Mouse (Mus musculus) erythroid progenitor cell, adult 5-6 weeks (primary cell): ENCODE measurements around the gene Foxk1. TPM values are rescaled to one million over a fixed set of nuclear protein-coding genes. Genes with fewer than 3 reads are reported as not detected.

Experiments
- ATAC-seq: replicated peaks from 2 replicates; pipeline ENCODE4 v1.8.0; 2016; ENCODE audit warnings: moderate number of reproducible peaks, mild to moderate bottlenecking, moderate TSS enrichment, inconsistent platforms; ENCODE audit not compliant: poor library complexity, low FRiP score, severe bottlenecking
- total RNA-seq, 2 experiments: library from RNA; stranded (forward) in 1 of 2; stranded (reverse) in 1 of 2; fragments of 150-400 nt in 1 of 2; fragments of 186-747, 209-891 nt in 1 of 2; gene quantifications; 2 replicates each; pipeline versions ENCODE4 v1.2.3 to v1.2.4; 2015 to 2017; ENCODE audit warnings: low replicate concordance in 2 of 2

Foxk1 gene
- total RNA-seq, 2 experiments from 2014 or later, result 3.5 to 3.8 TPM

DNA sequence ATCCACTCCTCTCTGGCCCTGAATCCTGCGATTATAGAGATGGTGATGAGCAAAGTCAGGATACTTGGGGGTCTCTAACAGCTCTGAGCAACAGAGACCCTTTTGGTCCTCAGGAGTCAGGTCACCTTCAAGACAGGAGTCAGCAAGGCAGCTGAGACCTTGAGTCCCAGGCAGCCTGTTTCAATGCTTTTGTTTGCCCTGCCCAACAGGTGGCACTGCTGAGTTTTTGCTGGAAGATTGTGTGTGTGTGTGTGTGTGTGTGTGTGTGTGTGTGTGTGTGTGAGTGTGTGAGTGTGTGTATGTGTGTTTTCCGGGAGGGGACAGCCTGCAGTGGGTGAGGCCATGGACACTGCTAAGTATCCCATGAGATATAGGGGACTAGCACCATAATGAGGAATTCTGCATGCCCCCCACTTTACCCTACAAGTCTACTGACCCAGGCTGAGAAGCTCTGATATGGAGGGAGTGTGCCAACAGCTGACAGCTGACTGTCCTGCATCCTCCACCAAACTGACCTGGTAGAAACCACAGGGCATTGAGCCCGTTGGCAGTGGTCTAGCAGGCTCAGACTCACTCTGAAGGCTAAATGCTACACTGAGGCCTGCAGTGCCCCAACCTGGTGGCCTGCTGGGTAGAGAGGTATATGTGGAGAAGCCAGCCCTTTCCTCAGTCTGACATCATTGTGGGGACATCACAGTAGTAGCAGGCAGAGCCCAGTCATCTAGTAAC, 104.6 kb downstream of the Foxk1 start:
- no peak for ATAC-seq

DNA sequence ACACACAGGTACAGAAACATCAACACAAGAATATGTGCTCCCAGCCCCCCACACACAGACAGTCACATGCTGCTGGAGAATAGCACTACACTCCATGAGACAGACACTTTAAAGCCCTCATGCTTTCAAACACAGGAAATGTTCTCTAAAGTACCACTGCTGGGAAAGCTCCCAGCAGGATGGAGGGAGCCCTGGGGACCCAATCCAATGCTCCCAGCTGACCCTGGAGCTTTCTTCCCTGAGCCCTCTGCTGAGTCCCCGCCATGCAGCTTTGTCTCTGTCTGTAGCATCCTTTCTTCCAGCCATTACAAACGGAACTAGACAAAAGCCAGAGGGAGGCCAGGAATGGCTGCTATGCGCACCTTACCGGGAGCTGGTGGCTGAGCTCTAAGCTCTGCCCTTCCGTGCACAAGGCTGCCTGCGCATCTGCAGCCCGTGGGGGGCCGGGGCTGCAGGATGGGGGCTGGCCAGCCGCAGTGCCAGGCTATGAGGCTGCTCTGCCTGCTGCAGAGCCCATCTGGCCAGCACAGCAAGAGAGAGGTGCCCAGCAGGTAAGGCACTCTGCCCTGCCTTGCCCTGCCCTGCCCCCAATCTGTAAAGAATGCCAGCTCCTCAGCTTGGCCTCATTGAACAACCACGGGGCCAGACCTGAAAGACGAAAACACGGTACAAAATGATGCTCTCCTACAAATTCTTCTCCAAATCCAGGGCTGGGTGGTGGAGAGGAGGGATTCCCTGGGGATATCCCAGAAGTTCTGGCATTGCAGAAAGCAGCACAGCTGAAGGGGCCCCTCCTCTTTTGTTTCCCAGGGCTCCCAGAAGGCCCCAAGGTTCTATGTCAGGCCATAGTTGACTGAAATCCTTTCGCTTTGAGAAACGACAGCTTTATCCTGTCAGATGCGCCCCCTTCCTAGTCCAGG, 108.1 kb downstream of the Foxk1 start:
- no peak for ATAC-seq

DNA sequence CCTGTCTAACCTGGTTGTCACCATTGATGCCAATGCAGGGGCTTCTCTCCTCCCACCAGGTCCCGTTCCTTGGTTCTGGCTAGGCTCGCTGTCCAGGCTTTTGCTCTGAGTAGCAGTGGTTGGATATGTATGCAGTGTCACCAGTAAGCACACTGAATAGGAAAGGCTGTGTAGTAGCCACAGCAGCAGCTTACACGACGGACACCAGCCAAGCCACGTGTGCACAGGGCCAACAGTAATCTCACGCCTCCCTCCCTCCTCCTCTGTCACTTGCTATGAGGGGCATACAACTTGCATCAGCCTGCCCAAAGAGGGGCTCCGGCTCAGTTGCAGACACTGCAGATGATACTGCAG, 108.7 kb downstream of the Foxk1 start:
- ATAC-seq, result no peak

Other genes starting within 250 kb of the Foxk1 start
- gene Ap5z1, start 62.4 kb downstream of the Foxk1 start, total RNA-seq (2015; ENCODE audit: low replicate concordance), result 5.0 and 14.8 TPM in 2 replicates
- 2.6 and 10.1 TPM in 2 replicates for gene Ap5z1, start 62.4 kb downstream of the Foxk1 start, total RNA-seq (2017; ENCODE audit: low replicate concordance)
- not detected in 2 replicates for gene Papolb, start 128.6 kb downstream of the Foxk1 start, total RNA-seq (2015; ENCODE audit: low replicate concordance)
- not detected in 2 replicates for gene Papolb, start 128.6 kb downstream of the Foxk1 start, total RNA-seq (2017; ENCODE audit: low replicate concordance)
- gene Radil, start 149.6 kb downstream of the Foxk1 start, total RNA-seq (2015; ENCODE audit: low replicate concordance), result not detected in 2 replicates
- not detected in 2 replicates for gene Radil, start 149.6 kb downstream of the Foxk1 start, total RNA-seq (2017; ENCODE audit: low replicate concordance)
- gene Mmd2, start 207.3 kb downstream of the Foxk1 start, total RNA-seq (2015; ENCODE audit: low replicate concordance), result not detected in 2 replicates
- gene Mmd2, start 207.3 kb downstream of the Foxk1 start, total RNA-seq (2017; ENCODE audit: low replicate concordance), result not detected in 2 replicates
- 42.9 and 54.5 TPM in 2 replicates for gene Wipi2, start 226.2 kb downstream of the Foxk1 start, total RNA-seq (2015; ENCODE audit: low replicate concordance)
- gene Wipi2, start 226.2 kb downstream of the Foxk1 start, total RNA-seq (2017; ENCODE audit: low replicate concordance), result 67.9 and 91.3 TPM in 2 replicates